Mouse (Mus musculus) ES-E14 (cell line): Measurements from ENCODE around the gene Mtx1.

Experiments used
- MAFK ChIP-seq: IDR thresholded peaks from 2 replicates; pipeline ENCODE4 v1.6.1; 2014; ENCODE audit warnings: mild to moderate bottlenecking, low read depth, low read length, inconsistent platforms; ENCODE audit not compliant: insufficient read depth
- ZNF384 ChIP-seq: IDR thresholded peaks from 2 replicates; pipeline ENCODE4 v1.6.1; 2012; ENCODE audit warnings: low read depth, low read length, inconsistent platforms

GRCm38 (mm10) chr3:89266439-89266893 lies 39.6 kb upstream of the Mtx1 start:
- TF ChIP-seq ZNF384 (no peak), MAFK (0 out of 2 replicates have a peak, but pooled peaks have one; percentile 3)
